Mouse (Mus musculus) ES-Bruce4 (cell line): ENCODE results near the gene 1700113H08Rik.

ENCODE experiments used
- CTCF ChIP-seq: IDR thresholded peaks from one replicate; pipeline ENCODE4 v1.8.1; 2011; ENCODE audit warnings: low read depth, low read length
- POLR2A ChIP-seq: IDR thresholded peaks from one replicate; pipeline ENCODE4 v1.8.1; 2011; ENCODE audit warnings: low read length; ENCODE audit not compliant: insufficient read depth

DNA sequence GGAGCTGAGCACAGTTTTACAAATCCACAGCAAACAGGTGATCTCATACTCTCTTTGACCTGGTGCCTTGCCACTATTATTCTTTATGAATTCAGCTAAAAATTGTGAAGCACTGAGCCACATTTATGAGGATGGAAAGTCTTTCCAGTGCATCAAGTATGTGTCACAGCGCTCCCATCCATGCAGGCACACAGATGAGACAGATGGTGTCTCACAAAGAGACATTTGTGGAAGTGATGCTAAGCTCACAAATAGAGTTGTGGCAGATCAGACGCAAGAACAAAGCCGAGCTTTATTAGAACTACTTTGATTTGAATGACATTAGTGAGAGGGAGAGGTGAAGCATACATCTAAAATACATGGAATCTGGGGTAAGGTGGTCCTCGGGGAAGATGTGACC, 153.2 kb downstream of the 1700113H08Rik start:
- TF ChIP-seq CTCF, result no peak
- no peak for TF ChIP-seq POLR2A
